Mouse (Mus musculus) heart, embryonic 12.5 days (tissue): ENCODE measurements around the gene Dyrk3. TPM values are rescaled to one million over a fixed set of nuclear protein-coding genes. Genes with fewer than 3 reads are reported as not detected.

Source experiments
- ATAC-seq: fragments of 200-750 bp; cut with Nextera tagmentation; 2 replicates; pipeline ENCODE4 v1.8.0; 2017; ENCODE audit warnings: moderate TSS enrichment, moderate library complexity; ENCODE audit not compliant: insufficient number of reproducible peaks, low FRiP score
- H3K27ac ChIP-seq: fragments of 300-500 bp; sonication (generic); 2 replicates; pipeline ENCODE4 v1.5.1; 2016; ENCODE audit warnings: mild to moderate bottlenecking, moderate library complexity; ENCODE audit not compliant: poor library complexity, severe bottlenecking
- H3K27me3 ChIP-seq: fragments of 300-500 bp; sonication (generic); replicated peaks from 2 replicates; pipeline ENCODE4 v1.6.1; 2016; ENCODE audit warnings: mild to moderate bottlenecking, moderate library complexity
- H3K36me3 ChIP-seq: fragments of 300-500 bp; sonication (generic); 2 replicates; pipeline ENCODE4 v1.6.1; 2016; ENCODE audit warnings: mild to moderate bottlenecking, moderate library complexity
- H3K4me1 ChIP-seq: fragments of 300-500 bp; sonication (generic); replicated peaks from 2 replicates; pipeline ENCODE4 v1.6.1; 2016; ENCODE audit warnings: mild to moderate bottlenecking
- H3K4me2 ChIP-seq: fragments of 300-500 bp; sonication (generic); 2 replicates; pipeline ENCODE4 v1.6.1; 2016; ENCODE audit warnings: mild to moderate bottlenecking, moderate library complexity
- H3K4me3 ChIP-seq: fragments of 300-500 bp; sonication (generic); 2 replicates; pipeline ENCODE4 v1.5.1; 2016; ENCODE audit warnings: mild to moderate bottlenecking
- H3K9ac ChIP-seq: fragments of 300-500 bp; sonication (generic); 2 replicates; pipeline ENCODE4 v1.6.1; 2016; ENCODE audit warnings: mild to moderate bottlenecking, moderate library complexity
- H3K9me3 ChIP-seq: fragments of 300-500 bp; sonication (generic); replicated peaks from 2 replicates; pipeline ENCODE4 v1.6.1; 2016; ENCODE audit warnings: mild to moderate bottlenecking, moderate library complexity
- WGBS: fragments of 180-500 bp; shearing (Covaris S2); methylation state at CpG from one replicate; pipeline ENCODE4 v1.1.7; 2016; 5-methylcytosine and 5-hydroxymethylcytosine counted together
- polyA plus RNA-seq: library from polyadenylated mRNA; unstranded; fragments of >200 nt; fragmentation: Nextera tagmentation; extraction: Ambion mirVana; gene quantifications from 2 replicates; pipeline ENCODE4 v1.2.1, GENCODE M21; 2016

Dyrk3 gene
- polyA plus RNA-seq, result 6.5 and 8.8 TPM in 2 replicates

GRCm38 (mm10) chr1:131138191-131139016, at the start of gene Dyrk3:
TSS of gene Dyrk3 (minus strand) at chr1:131138340.
- H3K4me1 ChIP-seq, result 0 out of 2 replicates have a peak, but pooled peaks cover 12% of the 10 kb centered on the region
- peak within 1 kb of the TSS; percentile 96 for H3K4me2 ChIP-seq
- H3K9me3 ChIP-seq, result no peaks in the 10 kb centered on the region
- ATAC-seq, result peak; percentile 98
- WGBS, result 5% methylated on average over 49 of the region's 49 CpGs
- H3K4me3 ChIP-seq, result peak within 1 kb of the TSS; percentile 74
- H3K36me3 ChIP-seq, result no peaks in the 10 kb centered on the region
- no peaks in the 10 kb centered on the region; the same call in 1 of the 2 replicates for H3K27me3 ChIP-seq
- H3K9ac ChIP-seq, result peak within 1 kb of the TSS; percentile 77
- peak within 1 kb of the TSS; percentile 80 for H3K27ac ChIP-seq

- H3K9me3 ChIP-seq, result no peaks in the 10 kb centered on the region
- H3K4me1 ChIP-seq, result peaks cover 59% of the 10 kb centered on the region
- no peaks in the 10 kb centered on the region for H3K36me3 ChIP-seq
- no peak for ATAC-seq
- H3K4me3 ChIP-seq, result no peak overlapping the region
- H3K9ac ChIP-seq, result no peak overlapping the region
- no peaks in the 10 kb centered on the region for H3K27me3 ChIP-seq
- 80% methylated on average over 5 of the region's 5 CpGs for WGBS
- H3K27ac ChIP-seq, result no peak overlapping the region
- H3K4me2 ChIP-seq, result no peak overlapping the region
Measured at GRCm38 (mm10) chr1:131187856-131188255, 49.7 kb upstream of the Dyrk3 start.

GRCm38 (mm10) chr1:131186995-131187394, 48.9 kb upstream of the Dyrk3 start:
- Histone ChIP-seq H3K27me3 (no peaks in the 10 kb centered on the region), H3K4me1 (peaks cover 65% of the 10 kb centered on the region), H3K36me3 (no peaks in the 10 kb centered on the region), H3K4me3 (no peak overlapping the region), H3K4me2 (no peak overlapping the region), H3K27ac (no peak overlapping the region), H3K9ac (no peak overlapping the region), H3K9me3 (no peaks in the 10 kb centered on the region)
- no peak for ATAC-seq
- 66% methylated on average over 6 of the region's 6 CpGs for WGBS

DNA sequence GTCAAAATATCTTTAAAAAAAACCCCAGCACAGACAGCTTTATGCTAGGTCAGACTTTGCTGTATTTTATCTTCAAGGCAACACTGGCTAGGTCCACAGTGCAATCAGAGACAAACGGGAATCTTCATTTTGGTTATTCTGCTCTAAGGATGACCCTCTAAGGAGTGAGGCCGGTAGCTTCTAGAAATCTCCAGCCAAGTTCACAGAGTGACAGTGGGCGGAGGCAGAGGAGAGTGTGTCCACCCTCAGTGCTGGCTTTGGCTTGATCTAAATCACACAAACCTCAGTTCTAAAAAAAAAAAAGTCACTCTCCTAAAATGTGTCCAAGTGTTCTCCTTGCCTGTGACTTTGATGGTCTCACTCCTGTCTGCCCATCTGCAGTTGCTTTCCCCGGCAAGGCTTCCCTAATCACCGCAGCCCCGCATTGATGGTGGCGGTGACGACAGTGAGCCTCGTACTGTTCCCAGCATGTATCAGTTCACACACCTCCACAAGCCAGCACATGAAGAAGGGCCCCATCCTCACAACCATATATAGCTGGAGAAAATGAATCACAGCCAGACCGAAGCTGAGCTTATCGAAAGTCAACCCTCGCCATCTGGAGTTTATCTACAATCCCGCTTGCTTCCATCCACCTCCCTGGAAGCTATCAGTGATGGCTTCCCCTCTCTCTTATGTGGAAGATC, 47.8 kb upstream of the Dyrk3 start:
- H3K4me1 ChIP-seq, result peaks cover 68% of the 10 kb centered on the region
- H3K27ac ChIP-seq, result peak overlapping the region; percentile 26; the same call in 1 of the 2 replicates
- ATAC-seq, result no peak; the same call in 1 of the 2 replicates
- peak overlapping the region; percentile 29 for H3K4me2 ChIP-seq
- H3K4me3 ChIP-seq, result no peak overlapping the region
- 21% methylated on average over 13 of the region's 13 CpGs for WGBS
- peaks cover 3% of the 10 kb centered on the region for H3K36me3 ChIP-seq
- no peaks in the 10 kb centered on the region for H3K9me3 ChIP-seq
- H3K9ac ChIP-seq, result no peak overlapping the region
- no peaks in the 10 kb centered on the region for H3K27me3 ChIP-seq

DNA sequence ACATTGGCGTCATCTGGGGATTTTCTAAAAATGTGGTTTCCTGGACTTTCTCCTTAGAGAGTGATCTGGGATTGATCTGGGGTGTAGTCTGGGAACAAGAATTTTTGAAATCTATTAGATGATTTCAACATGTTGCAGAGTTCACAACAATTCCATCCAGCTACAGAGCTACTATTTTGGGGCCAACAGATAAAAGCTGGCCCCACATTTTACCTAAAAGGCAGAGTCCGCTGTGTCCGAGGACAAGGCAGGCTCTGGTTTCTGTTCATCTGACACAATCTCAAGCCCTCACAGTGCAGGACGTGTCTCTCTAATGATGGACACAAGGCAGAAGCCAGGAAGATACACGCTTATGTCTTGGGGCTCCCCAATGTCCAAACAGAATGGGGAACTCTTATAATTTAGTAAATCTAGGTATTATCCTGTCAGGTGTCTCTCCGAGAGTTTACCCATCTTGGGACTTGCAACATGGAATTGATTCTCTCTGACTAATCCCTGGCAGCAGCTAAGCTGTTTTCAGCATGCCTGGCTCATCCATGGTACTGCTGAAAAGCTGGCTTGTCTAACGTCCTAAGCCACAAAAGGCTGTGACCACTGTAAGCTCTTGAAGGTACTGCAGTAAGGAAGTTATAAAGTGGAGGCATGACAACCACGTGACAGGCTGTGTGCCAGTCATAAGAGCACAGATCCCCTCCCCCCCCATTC, 47.0 kb upstream of the Dyrk3 start:
- no peaks in the 10 kb centered on the region for H3K27me3 ChIP-seq
- H3K4me1 ChIP-seq, result peaks cover 68% of the 10 kb centered on the region
- H3K4me3 ChIP-seq, result no peak overlapping the region
- no peaks in the 10 kb centered on the region for H3K9me3 ChIP-seq
- H3K36me3 ChIP-seq, result peaks cover 11% of the 10 kb centered on the region
- H3K4me2 ChIP-seq, result no peak overlapping the region
- H3K9ac ChIP-seq, result no peak overlapping the region
- H3K27ac ChIP-seq, result peak overlapping the region; percentile 26; the same call in 1 of the 2 replicates
- WGBS, result 32% methylated on average over 8 of the region's 8 CpGs
- ATAC-seq, result no peak

GRCm38 (mm10) chr1:131184253-131184955, 46.3 kb upstream of the Dyrk3 start:
- Histone ChIP-seq H3K4me2 (no peak overlapping the region), H3K4me1 (peaks cover 62% of the 10 kb centered on the region), H3K4me3 (no peak overlapping the region), H3K27me3 (no peaks in the 10 kb centered on the region), H3K36me3 (peaks cover 18% of the 10 kb centered on the region), H3K27ac (peak overlapping the region; percentile 26; the same call in 1 of the 2 replicates), H3K9ac (no peak overlapping the region), H3K9me3 (no peaks in the 10 kb centered on the region)
- 55% methylated on average over 9 of the region's 9 CpGs for WGBS
- no peak for ATAC-seq

- Histone ChIP-seq H3K27me3 (no peaks in the 10 kb centered on the region), H3K27ac (no peak overlapping the region), H3K4me1 (peaks cover 50% of the 10 kb centered on the region), H3K36me3 (peaks cover 27% of the 10 kb centered on the region), H3K4me2 (no peak overlapping the region), H3K9me3 (no peaks in the 10 kb centered on the region), H3K9ac (no peak overlapping the region), H3K4me3 (no peak overlapping the region)
- ATAC-seq, result no peak
- 66% methylated on average over 7 of the region's 7 CpGs for WGBS
Measured at GRCm38 (mm10) chr1:131183201-131183600, 45.1 kb upstream of the Dyrk3 start.

DNA sequence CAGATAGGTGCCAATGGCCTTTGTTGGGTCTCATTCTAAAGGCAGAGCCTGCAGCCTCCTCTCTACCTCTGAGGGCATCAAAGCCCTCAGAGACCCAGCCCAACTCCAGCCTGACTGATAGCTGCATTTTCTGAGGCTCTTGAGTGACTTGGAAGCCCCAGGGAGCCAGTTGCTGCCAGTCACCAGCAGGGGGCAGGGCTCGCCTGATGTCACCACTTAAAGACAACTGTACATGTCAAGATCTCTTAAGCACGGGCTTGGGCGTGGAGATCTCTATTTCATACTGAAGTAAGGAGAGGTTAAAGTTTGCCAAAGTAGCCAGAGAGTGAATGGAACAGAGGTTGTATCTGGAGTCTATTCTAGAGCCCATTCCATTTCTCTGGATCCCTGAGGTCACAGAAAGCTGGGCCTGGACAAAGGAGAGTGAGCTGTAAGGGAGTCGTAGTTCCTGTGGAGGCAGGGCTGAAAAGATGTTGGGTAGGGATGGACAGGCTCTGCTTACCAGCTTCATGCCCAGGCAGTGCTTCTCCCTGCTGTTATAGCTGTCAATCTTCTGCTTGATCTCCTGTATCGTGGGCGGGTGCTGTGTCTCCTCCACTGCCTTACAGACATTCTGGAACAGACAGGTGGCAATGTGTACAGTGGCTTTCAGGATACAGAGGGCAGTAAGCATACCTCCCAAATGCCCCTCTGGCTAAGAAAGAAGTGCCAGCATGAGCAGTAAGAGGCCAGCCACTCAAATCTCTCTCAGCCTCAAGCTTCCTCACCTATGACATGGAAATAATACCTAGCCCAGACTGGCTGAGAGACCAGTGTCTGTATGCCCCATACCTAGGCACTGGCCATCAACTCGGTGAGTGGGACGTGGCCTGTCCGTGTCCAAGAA, 43.7 kb upstream of the Dyrk3 start:
- no peak for ATAC-seq
- Histone ChIP-seq H3K4me2 (no peak overlapping the region), H3K36me3 (peaks cover 40% of the 10 kb centered on the region), H3K4me1 (peaks cover 44% of the 10 kb centered on the region), H3K4me3 (no peak overlapping the region), H3K9ac (no peak overlapping the region), H3K9me3 (no peaks in the 10 kb centered on the region), H3K27ac (no peak overlapping the region), H3K27me3 (no peaks in the 10 kb centered on the region)
- 57% methylated on average over 9 of the region's 9 CpGs for WGBS

- Histone ChIP-seq H3K9ac (no peak overlapping the region), H3K9me3 (no peaks in the 10 kb centered on the region), H3K4me1 (peaks cover 31% of the 10 kb centered on the region), H3K27ac (no peak overlapping the region), H3K4me2 (no peak overlapping the region), H3K36me3 (peaks cover 55% of the 10 kb centered on the region), H3K27me3 (no peaks in the 10 kb centered on the region), H3K4me3 (no peak overlapping the region)
- no peak for ATAC-seq
- WGBS, result 90% methylated on average over 7 of the region's 7 CpGs
Measured at GRCm38 (mm10) chr1:131180386-131180785, 42.2 kb upstream of the Dyrk3 start.

GRCm38 (mm10) chr1:131178083-131178482, 39.9 kb upstream of the Dyrk3 start:
- Histone ChIP-seq H3K9ac (no peak overlapping the region), H3K27me3 (no peaks in the 10 kb centered on the region), H3K4me1 (peaks cover 13% of the 10 kb centered on the region), H3K36me3 (peaks cover 76% of the 10 kb centered on the region), H3K4me2 (no peak overlapping the region), H3K4me3 (no peak overlapping the region), H3K9me3 (no peaks in the 10 kb centered on the region), H3K27ac (no peak overlapping the region)
- WGBS, result 82% methylated on average over 5 of the region's 5 CpGs
- no peak for ATAC-seq
